ENCODE assay signal across 9 mouse cellular contexts in the genomic region with DNA sequence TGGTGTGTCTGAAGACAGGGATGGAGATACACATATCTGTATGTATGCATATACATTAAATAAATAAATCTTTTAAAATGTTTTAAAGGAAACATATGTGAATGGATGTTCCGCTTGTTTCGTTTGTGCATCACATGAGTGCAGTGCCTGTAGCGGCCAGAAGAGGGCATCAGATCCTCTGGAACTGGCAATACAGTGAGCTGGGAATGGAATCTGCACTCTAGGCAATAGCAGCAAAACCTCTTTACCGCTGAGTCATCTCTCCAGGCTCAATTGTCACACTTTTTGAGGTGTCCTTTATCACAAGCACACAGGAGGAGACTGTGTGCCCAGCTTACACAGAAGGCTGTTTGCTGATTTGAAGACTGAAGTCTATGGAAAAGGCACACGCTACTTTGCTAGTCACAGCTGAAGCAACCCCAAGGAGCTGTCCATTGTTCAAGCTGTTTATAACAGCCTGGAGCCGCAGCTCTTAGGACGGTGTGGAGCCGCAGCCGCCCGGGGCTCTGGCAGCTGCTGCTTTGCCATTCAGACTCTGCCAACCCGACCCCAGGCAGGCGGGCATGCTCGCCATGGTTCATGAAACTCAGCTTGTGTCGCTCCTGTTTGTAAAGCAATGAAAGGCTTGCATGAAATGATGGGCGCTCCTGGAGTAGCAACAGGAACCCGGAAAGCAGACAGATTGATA. TPM values are rescaled to one million over a fixed set of nuclear protein-coding genes. Genes with fewer than 3 reads are reported as not detected.
DNase-seq lines count a peak whose midpoint lies in the region; ATAC-seq and TF ChIP-seq lines count a peak whose summit lies in the region.
"Had no signal": no experiment of that assay in that cellular context is flagged by ENCODE, and none has a peak within 500 bp of the region (broad histone marks: within the 10 kb centered on the region; RNA-seq: fewer than 3 reads in every experiment).

No protein-coding gene starts in this region.

- H3K4me2 ChIP-seq in kidney, postnatal 0 days (ENCODE audit: low read length): no peak overlapping the region
- H3K4me2 ChIP-seq in hindbrain, postnatal 0 days (ENCODE audit: low read depth, low read length): peak overlapping the region; percentile 42

- no peaks in the 10 kb centered on the region for H3K27me3 ChIP-seq in kidney, postnatal 0 days (ENCODE audit: insufficient read depth, low read length)
- H3K27me3 ChIP-seq in G1E (ENCODE audit: insufficient read depth, low read length): peaks cover 13% of the 10 kb centered on the region; the same call in 1 of the 2 replicates
- H3K27me3 ChIP-seq in hindbrain, postnatal 0 days (ENCODE audit: insufficient read depth, low read length): no peaks in the 10 kb centered on the region

- no peak for ATAC-seq in kidney, postnatal 0 days (replicated peaks; ENCODE audit: low FRiP score, low read depth)
- no peak for ATAC-seq in G1E (ENCODE audit: extremely low read depth, insufficient number of reproducible peaks, low FRiP score, poor library complexity, severe bottlenecking)
- ATAC-seq in hindbrain, postnatal 0 days: peak; percentile 86
- no peak for ATAC-seq in megakaryocyte, adult 5-6 weeks (ENCODE audit: poor library complexity, severe bottlenecking)

- peak; percentile 60 for TF ChIP-seq CTCF in kidney, postnatal 0 days (IDR thresholded peaks at IDR 0.05; ENCODE audit: low read depth)
- TF ChIP-seq CTCF in G1E (IDR thresholded peaks at IDR 0.05; ENCODE audit: low read depth, low read length): peak; percentile 37; the same call in 1 of the 2 replicates
- peak; percentile 75 for TF ChIP-seq CTCF in hindbrain, postnatal 0 days (IDR thresholded peaks at IDR 0.05; ENCODE audit: low read depth)

- no peaks in the 10 kb centered on the region for H3K36me3 ChIP-seq in kidney, postnatal 0 days (ENCODE audit: insufficient read depth, low read length)
- no peaks in the 10 kb centered on the region for H3K36me3 ChIP-seq in G1E (replicated peaks)
- no peaks in the 10 kb centered on the region for H3K36me3 ChIP-seq in hindbrain, postnatal 0 days (ENCODE audit: insufficient read depth, low read length)

- H3K9ac ChIP-seq in kidney, postnatal 0 days (ENCODE audit: low read depth, low read length): no peak overlapping the region
- H3K9ac ChIP-seq in hindbrain, postnatal 0 days (replicated peaks; ENCODE audit: low read length): no peak overlapping the region

- H3K9me3 ChIP-seq in kidney, postnatal 0 days (replicated peaks; ENCODE audit: low read length): no peaks in the 10 kb centered on the region
- peaks cover 4% of the 10 kb centered on the region for H3K9me3 ChIP-seq in G1E (replicated peaks)
- no peaks in the 10 kb centered on the region for H3K9me3 ChIP-seq in hindbrain, postnatal 0 days (ENCODE audit: low read length)

- H3K27ac ChIP-seq in kidney, postnatal 0 days: no peak overlapping the region
- H3K27ac ChIP-seq in hindbrain, postnatal 0 days: 0 out of 2 replicates have a peak overlapping the region, but pooled peaks have one; percentile 29

- 81% methylated on average over 16 of the region's 16 CpGs for WGBS in kidney, postnatal 0 days
- 49% methylated on average over 16 of the region's 16 CpGs for WGBS in hindbrain, postnatal 0 days

- no peak overlapping the region for H3K4me3 ChIP-seq in kidney, postnatal 0 days (replicated peaks; ENCODE audit: low read depth, low read length)
- H3K4me3 ChIP-seq in G1E (ENCODE audit: low read depth, low read length): no peak overlapping the region
- H3K4me3 ChIP-seq in hindbrain, postnatal 0 days (ENCODE audit: low read length): no peak overlapping the region

- DNase-seq in kidney, postnatal 0 days (ENCODE audit: low spot score): no peak
- DNase-seq in kidney, adult 18-20 months: no peak
- DNase-seq in A20 (ENCODE audit: low read depth, low spot score): peak; percentile 23
- DNase-seq in G1E (ENCODE audit: low spot score): no peak
- DNase-seq in hindbrain, postnatal 0 days (ENCODE audit: low spot score): peak; percentile 68
- no peak for DNase-seq in frontal cortex, postnatal 25 days (ENCODE audit: low spot score in 2 of 2)
- no peak for DNase-seq in cerebellum, adult 9-11 months
- DNase-seq: adrenal gland, adult 2 months had no signal

- no peaks in the 10 kb centered on the region for H3K4me1 ChIP-seq in kidney, postnatal 0 days (replicated peaks; ENCODE audit: insufficient read depth, low read length)
- H3K4me1 ChIP-seq in G1E (ENCODE audit: insufficient read depth, low read depth, low read length): no peaks in the 10 kb centered on the region
- H3K4me1 ChIP-seq in hindbrain, postnatal 0 days (ENCODE audit: insufficient read depth, low read length): no peaks in the 10 kb centered on the region

RNA-seq across cellular contexts. Expression of a gene that starts 9.2 kb away (rescaled TPM):
- polyA plus RNA-seq in kidney, postnatal 0 days (2015; fragmentation: Nextera tagmentation; extraction: Ambion mirVana): 112 TPM in 2 replicates
- 172 and 200 TPM in 2 replicates for total RNA-seq in G1E (2014; fragmentation: Nextera tagmentation)
- 193 and 222 TPM in 2 replicates for total RNA-seq in G1E (2017)
- 214 and 270 TPM in 2 replicates for polyA plus RNA-seq in G1E (2012)
- 53.3 and 71.5 TPM in 2 replicates for total RNA-seq in hindbrain, postnatal 0 days (2014; rRNA removed)
- polyA plus RNA-seq in hindbrain, postnatal 0 days (2015; fragmentation: Nextera tagmentation; extraction: Ambion mirVana): 94.0 and 96.6 TPM in 2 replicates
- 67.9 and 73.6 TPM in 2 replicates for total RNA-seq in megakaryocyte, adult 5-6 weeks (2015)
- 93.2 and 95.0 TPM in 2 replicates for total RNA-seq in megakaryocyte, adult 5-6 weeks (2017)

RNA-seq across cellular contexts. Expression of a gene that starts 24.3 kb away (rescaled TPM):
- polyA plus RNA-seq in kidney, postnatal 0 days (2015; fragmentation: Nextera tagmentation; extraction: Ambion mirVana): 30.6 and 32.3 TPM in 2 replicates
- total RNA-seq in G1E (2014; fragmentation: Nextera tagmentation): 11.5 and 14.4 TPM in 2 replicates
- total RNA-seq in G1E (2017): 27.5 and 28.9 TPM in 2 replicates
- polyA plus RNA-seq in G1E (2012): 4.8 and 7.6 TPM in 2 replicates
- 9.9 and 11.7 TPM in 2 replicates for total RNA-seq in hindbrain, postnatal 0 days (2014; rRNA removed)
- 20.3 and 21.1 TPM in 2 replicates for polyA plus RNA-seq in hindbrain, postnatal 0 days (2015; fragmentation: Nextera tagmentation; extraction: Ambion mirVana)
- 7.1 and 8.9 TPM in 2 replicates for total RNA-seq in megakaryocyte, adult 5-6 weeks (2015)
- 30.7 and 37.1 TPM in 2 replicates for total RNA-seq in megakaryocyte, adult 5-6 weeks (2017)

Comparison
In these comparisons a context has a peak if more than half of its experiments do, and no peak if none do; other contexts are left out.
1. DNase-seq: peak in A20 (single experiment) and hindbrain, postnatal 0 days (single experiment); none in kidney, postnatal 0 days (single experiment), kidney, adult 18-20 months (single experiment), G1E (single experiment), frontal cortex, postnatal 25 days (0 of 2) and cerebellum, adult 9-11 months (single experiment).
2. Peak in every context shown above with its lines, with median percentiles within 50 percentile points of each other: CTCF ChIP-seq.